ENCODE assay signal across 11 mouse cellular contexts in the genomic region with DNA sequence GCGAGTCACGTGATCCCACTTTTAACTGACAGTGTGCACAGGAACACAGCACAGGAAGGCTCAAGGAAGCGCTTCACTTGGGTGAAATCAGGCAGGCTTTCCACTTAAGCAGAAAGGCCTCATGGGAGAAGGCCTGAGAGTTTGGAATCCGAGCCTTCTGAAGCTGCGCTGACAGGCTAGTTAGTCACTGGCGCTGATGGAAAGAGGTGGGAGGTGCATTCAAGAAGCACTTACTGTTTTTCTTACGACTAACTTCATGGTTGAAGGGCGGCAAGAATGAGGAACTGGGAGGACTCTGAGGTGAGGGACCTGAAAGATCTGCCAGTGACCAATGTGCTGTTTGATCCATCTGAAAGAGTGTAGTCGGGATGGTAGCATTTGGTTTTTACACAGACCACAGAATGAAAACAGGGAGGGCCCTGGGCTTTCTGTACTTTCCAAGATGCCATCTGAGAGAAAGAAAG.
A peak's percentile ranks its signal among the peaks of the same experiment; 100 is the strongest.
DNase-seq lines count a peak whose midpoint lies in the region; ATAC-seq and TF ChIP-seq lines count a peak whose summit lies in the region.
"Had no signal": no experiment of that assay in that cellular context is flagged by ENCODE, and none has a peak within 500 bp of the region (broad histone marks: within the 10 kb centered on the region; RNA-seq: fewer than 3 reads in every experiment).

No protein-coding gene starts in this region.

- no peak overlapping the region for H3K4me3 ChIP-seq in kidney, embryonic 15.5 days (replicated peaks)
- no peak overlapping the region for H3K4me3 ChIP-seq in intestine, postnatal 0 days (ENCODE audit: low read depth, low read length)
- H3K4me3 ChIP-seq: forebrain, embryonic 15.5 days had no signal

- H3K4me1 ChIP-seq in kidney, embryonic 15.5 days: peaks cover 18% of the 10 kb centered on the region
- H3K4me1 ChIP-seq in intestine, postnatal 0 days (replicated peaks; ENCODE audit: control insufficient read depth, insufficient read depth, low read length): no peaks in the 10 kb centered on the region
- H3K4me1 ChIP-seq: forebrain, embryonic 15.5 days had no signal

- no peak for TF ChIP-seq CTCF in intestine, postnatal 0 days (IDR thresholded peaks at IDR 0.05; ENCODE audit: low read depth)

- H3K27me3 ChIP-seq in kidney, embryonic 15.5 days: no peaks in the 10 kb centered on the region
- H3K27me3 ChIP-seq in intestine, postnatal 0 days (replicated peaks; ENCODE audit: control insufficient read depth, insufficient read depth, low read length): no peaks in the 10 kb centered on the region
- H3K27me3 ChIP-seq: forebrain, embryonic 15.5 days had no signal

- H3K9me3 ChIP-seq in kidney, embryonic 15.5 days (replicated peaks): no peaks in the 10 kb centered on the region
- H3K9me3 ChIP-seq in intestine, postnatal 0 days (ENCODE audit: control insufficient read depth): no peaks in the 10 kb centered on the region
- H3K9me3 ChIP-seq: forebrain, embryonic 15.5 days had no signal

- peak overlapping the region; percentile 61 for H3K27ac ChIP-seq in kidney, embryonic 15.5 days
- no peak overlapping the region for H3K27ac ChIP-seq in intestine, postnatal 0 days (ENCODE audit: low read depth, low read length)
- H3K27ac ChIP-seq: forebrain, embryonic 15.5 days; liver, embryonic 14.5 days had no signal

- DNase-seq in adrenal gland, adult 2 months: peak; percentile 28
- DNase-seq in adrenal gland, adult 8-10 months: no peak
- peak; percentile 63 for DNase-seq in R1 (ENCODE audit: low read depth, low spot score)
- DNase-seq in ovary, postnatal 10 days (ENCODE audit: low spot score): no peak

- WGBS in kidney, embryonic 15.5 days: 40% methylated on average over 9 of the region's 9 CpGs
- WGBS in intestine, postnatal 0 days: 87% methylated on average over 9 of the region's 9 CpGs

- peaks cover 34% of the 10 kb centered on the region for H3K36me3 ChIP-seq in kidney, embryonic 15.5 days
- H3K36me3 ChIP-seq in intestine, postnatal 0 days (ENCODE audit: control insufficient read depth, insufficient read depth): peaks cover 36% of the 10 kb centered on the region
- H3K36me3 ChIP-seq: forebrain, embryonic 15.5 days had no signal

- peak; percentile 79 for ATAC-seq in kidney, embryonic 15.5 days (replicated peaks; ENCODE audit: low FRiP score)
- peak; percentile 63 for ATAC-seq in megakaryocyte, adult 5-6 weeks (ENCODE audit: poor library complexity, severe bottlenecking)
- no peak for ATAC-seq in intestine, postnatal 0 days
- no peak for ATAC-seq in megakaryocyte-erythroid progenitor cell, adult 5-6 weeks (replicated peaks; ENCODE audit: low FRiP score, low TSS enrichment, poor library complexity, severe bottlenecking)
- ATAC-seq: forebrain, embryonic 15.5 days; intestine, embryonic 16.5 days had no signal

- H3K4me2 ChIP-seq in kidney, embryonic 15.5 days: no peak overlapping the region
- no peak overlapping the region for H3K4me2 ChIP-seq in intestine, postnatal 0 days (replicated peaks; ENCODE audit: low read depth)
- H3K4me2 ChIP-seq: forebrain, embryonic 15.5 days had no signal

- no peak overlapping the region for H3K9ac ChIP-seq in kidney, embryonic 15.5 days
- no peak overlapping the region for H3K9ac ChIP-seq in intestine, postnatal 0 days (ENCODE audit: low read depth, low read length)
- H3K9ac ChIP-seq: forebrain, embryonic 15.5 days; liver, embryonic 14.5 days had no signal

Comparison
In these comparisons a context has a peak if more than half of its experiments do, and no peak if none do; other contexts are left out.
1. DNase-seq: peak in adrenal gland, adult 2 months (single experiment) and R1 (single experiment); none in adrenal gland, adult 8-10 months (single experiment) and ovary, postnatal 10 days (single experiment).
2. ATAC-seq: peak in kidney, embryonic 15.5 days (single experiment) and megakaryocyte, adult 5-6 weeks (single experiment); none in intestine, postnatal 0 days (single experiment) and megakaryocyte-erythroid progenitor cell, adult 5-6 weeks (single experiment).